Mouse (Mus musculus) midbrain, embryonic 14.5 days (tissue): ENCODE data around the gene Spg7. TPM values are rescaled to one million over a fixed set of nuclear protein-coding genes. Genes with fewer than 3 reads are reported as not detected.
"Not testable (repeated sequence)": the region's sequence is repeated elsewhere in the genome, so short reads cannot be mapped to it uniquely, and the experiment has no call there.

Experiments used
- ATAC-seq: fragments of 200-750 bp; cut with Nextera tagmentation; 2 replicates; pipeline ENCODE4 v1.8.0; 2017; ENCODE audit warnings: moderate number of reproducible peaks, moderate library complexity; ENCODE audit not compliant: low FRiP score, low TSS enrichment
- DNase-seq: peaks from one replicate; pipeline ENCODE4 v3.0.0-alpha.2; 2015
- H3K27ac ChIP-seq: fragments of 300-500 bp; sonication (generic); replicated peaks from 2 replicates; pipeline ENCODE4 v1.5.1; 2014; ENCODE audit warnings: mild to moderate bottlenecking, low read depth, low read length, moderate library complexity
- H3K27me3 ChIP-seq: fragments of 300-500 bp; sonication (generic); 2 replicates; pipeline ENCODE4 v1.6.1; 2014; ENCODE audit warnings: low read length, control low read depth, mixed read lengths; ENCODE audit not compliant: control insufficient read depth, insufficient read depth
- H3K36me3 ChIP-seq: fragments of 300-500 bp; sonication (generic); 2 replicates; pipeline ENCODE4 v1.6.1; 2014; ENCODE audit warnings: low read length, control low read depth; ENCODE audit not compliant: control insufficient read depth, insufficient read depth
- H3K4me1 ChIP-seq: fragments of 300-500 bp; sonication (generic); 2 replicates; pipeline ENCODE4 v1.6.1; 2014; ENCODE audit warnings: mild to moderate bottlenecking, antibody characterized with exemption, low read length, control low read depth; ENCODE audit not compliant: control insufficient read depth, insufficient read depth
- H3K4me2 ChIP-seq: fragments of 300-500 bp; sonication (generic); 2 replicates; pipeline ENCODE4 v1.6.1; 2014; ENCODE audit warnings: mild to moderate bottlenecking, low read length, moderate library complexity
- H3K4me3 ChIP-seq: fragments of 300-500 bp; sonication (generic); replicated peaks from 2 replicates; pipeline ENCODE4 v1.5.1; 2014; ENCODE audit warnings: low read depth, low read length
- H3K9ac ChIP-seq: fragments of 300-500 bp; sonication (generic); replicated peaks from 2 replicates; pipeline ENCODE4 v1.6.1; 2014; ENCODE audit warnings: mild to moderate bottlenecking, low read length, moderate library complexity
- H3K9me3 ChIP-seq: fragments of 300-500 bp; sonication (generic); 2 replicates; pipeline ENCODE4 v1.6.1; 2016; ENCODE audit warnings: low read length, control low read depth, mixed read lengths; ENCODE audit not compliant: control insufficient read depth
- WGBS: fragments of 180-500 bp; shearing (Covaris S2); extraction: QIAGEN DNeasy Blood & Tissue Kit; methylation state at CpG from one replicate; pipeline ENCODE4 v1.1.7; 2014; 5-methylcytosine and 5-hydroxymethylcytosine counted together
- polyA plus RNA-seq: library from polyadenylated mRNA; unstranded; fragments of >200 nt; fragmentation: Nextera tagmentation; extraction: Ambion mirVana; gene quantifications from 2 replicates; pipeline ENCODE4 v1.2.1, GENCODE M21; 2014

Spg7 gene
- polyA plus RNA-seq, 1 experiment from 2014 or later: 42.0 TPM

GRCm38 (mm10) chr8:123043941-123044340 is 18.8 kb upstream of the Spg7 start:
- no peaks in the 10 kb centered on the region for H3K9me3 ChIP-seq
- H3K9ac ChIP-seq: no peak overlapping the region
- DNase-seq (no peak), ATAC-seq (no peak)
- no peaks in the 10 kb centered on the region for H3K36me3 ChIP-seq
- H3K27ac ChIP-seq: no peak overlapping the region
- no peaks in the 10 kb centered on the region for H3K27me3 ChIP-seq
- peaks cover 25% of the 10 kb centered on the region for H3K4me1 ChIP-seq
- H3K4me2 ChIP-seq: no peak overlapping the region
- 94% methylated on average over 3 of the region's 3 CpGs for WGBS
- no peak overlapping the region for H3K4me3 ChIP-seq

GRCm38 (mm10) chr8:123044743-123045425 is 17.9 kb upstream of the Spg7 start:
- not testable (repeated sequence) for H3K36me3 ChIP-seq, H3K9ac ChIP-seq, H3K27me3 ChIP-seq, H3K4me2 ChIP-seq, ATAC-seq, H3K4me3 ChIP-seq, DNase-seq, H3K27ac ChIP-seq, H3K9me3 ChIP-seq
- peaks cover 15% of the 10 kb centered on the region for H3K4me1 ChIP-seq
- 93% methylated on average over 23 of the region's 23 CpGs for WGBS

DNA sequence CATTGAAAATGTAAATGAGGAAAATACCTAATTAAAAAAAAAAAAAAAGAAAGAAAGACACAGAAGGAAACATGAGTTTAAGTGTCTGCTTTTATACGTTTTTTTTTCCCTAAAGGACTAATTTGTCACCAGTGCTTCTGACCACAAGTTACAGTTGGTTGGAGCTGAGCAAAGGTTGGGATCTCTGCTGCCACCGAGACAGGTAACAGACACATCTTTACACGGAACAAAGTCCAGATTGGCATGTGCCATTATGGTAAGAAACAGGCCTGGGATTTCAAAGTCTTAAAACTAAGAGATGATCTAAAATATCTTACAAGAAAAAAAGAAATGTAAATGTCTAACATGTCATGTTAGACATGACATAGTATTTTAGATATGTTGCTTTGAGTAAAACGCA is 16.0 kb upstream of the Spg7 start:
- 84% methylated on average over 4 of the region's 4 CpGs for WGBS
- H3K27ac ChIP-seq: no peak overlapping the region
- no peak overlapping the region for H3K4me3 ChIP-seq
- H3K9me3 ChIP-seq: no peaks in the 10 kb centered on the region
- H3K4me2 ChIP-seq: no peak overlapping the region
- DNase-seq (no peak), ATAC-seq (no peak)
- no peaks in the 10 kb centered on the region for H3K27me3 ChIP-seq
- H3K36me3 ChIP-seq: no peaks in the 10 kb centered on the region
- peaks cover 6% of the 10 kb centered on the region for H3K4me1 ChIP-seq
- no peak overlapping the region for H3K9ac ChIP-seq

DNA sequence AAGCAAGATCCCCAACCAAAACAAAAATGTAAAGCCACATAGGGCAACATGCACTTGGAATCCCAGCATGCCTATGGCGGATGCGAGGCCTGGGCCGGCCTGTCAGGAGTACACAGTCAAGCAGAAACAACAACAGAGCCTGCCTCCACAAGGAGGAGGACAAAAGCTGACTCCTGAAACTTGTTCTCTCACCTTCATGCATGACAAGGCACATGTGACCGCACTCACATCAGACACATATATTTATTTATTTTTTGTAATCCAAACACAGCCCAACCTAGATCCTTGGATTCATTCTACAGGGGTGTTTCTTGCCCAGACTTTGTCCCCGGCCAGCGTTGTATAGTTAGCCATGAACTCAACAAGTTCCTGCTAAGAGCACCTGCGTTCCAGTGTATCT is 14.9 kb upstream of the Spg7 start:
- no peak overlapping the region for H3K27ac ChIP-seq
- H3K27me3 ChIP-seq: no peaks in the 10 kb centered on the region
- H3K9ac ChIP-seq: no peak overlapping the region
- H3K4me2 ChIP-seq: no peak overlapping the region
- 88% methylated on average over 7 of the region's 7 CpGs for WGBS
- DNase-seq (no peak), ATAC-seq (no peak)
- H3K36me3 ChIP-seq: no peaks in the 10 kb centered on the region
- peaks cover 6% of the 10 kb centered on the region for H3K4me1 ChIP-seq
- H3K9me3 ChIP-seq: no peaks in the 10 kb centered on the region
- H3K4me3 ChIP-seq: no peak overlapping the region

GRCm38 (mm10) chr8:123048402-123048801 is 14.3 kb upstream of the Spg7 start:
- ATAC-seq (no peak), DNase-seq (no peak)
- no peak overlapping the region for H3K4me3 ChIP-seq
- WGBS: 88% methylated on average over 7 of the region's 7 CpGs
- H3K4me2 ChIP-seq: no peak overlapping the region
- no peaks in the 10 kb centered on the region for H3K9me3 ChIP-seq
- H3K27ac ChIP-seq: no peak overlapping the region
- no peaks in the 10 kb centered on the region for H3K36me3 ChIP-seq
- H3K27me3 ChIP-seq: no peaks in the 10 kb centered on the region
- H3K9ac ChIP-seq: no peak overlapping the region
- peaks cover 1% of the 10 kb centered on the region for H3K4me1 ChIP-seq

- 78% methylated on average over 5 of the region's 5 CpGs for WGBS
- DNase-seq (no peak), ATAC-seq (no peak)
- H3K4me2 ChIP-seq: no peak overlapping the region
- no peaks in the 10 kb centered on the region for H3K27me3 ChIP-seq
- no peaks in the 10 kb centered on the region for H3K36me3 ChIP-seq
- H3K9ac ChIP-seq: no peak overlapping the region
- H3K27ac ChIP-seq: no peak overlapping the region
- H3K4me3 ChIP-seq: no peak overlapping the region
- no peaks in the 10 kb centered on the region for H3K9me3 ChIP-seq
- no peaks in the 10 kb centered on the region for H3K4me1 ChIP-seq
These were observed 11.3 kb upstream of the Spg7 start for GRCm38 (mm10) chr8:123051458-123051857.

DNA sequence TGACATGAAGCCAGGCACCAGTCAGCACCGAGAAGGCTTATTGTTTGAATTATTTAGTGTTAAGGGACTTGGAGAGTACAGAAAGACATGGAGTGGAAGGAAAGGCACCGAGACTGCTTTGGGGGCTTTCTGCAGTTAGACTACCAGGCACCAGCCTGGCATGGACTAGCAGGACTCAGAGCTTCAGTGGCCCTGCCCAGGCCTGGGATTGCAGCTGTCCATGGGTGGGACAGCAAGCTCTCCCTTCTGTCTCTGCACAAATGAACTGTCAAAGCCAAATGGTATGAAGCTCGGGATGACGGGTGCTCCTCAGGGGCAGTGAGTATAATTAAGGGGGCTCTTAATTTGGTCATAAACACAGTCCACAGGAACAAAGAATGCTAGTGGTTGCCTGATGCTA is 1.3 kb downstream of the Spg7 start:
- H3K4me3 ChIP-seq: peak overlapping the region; percentile 91; the same call in 1 of the 2 replicates
- no peak for DNase-seq
- no peak for ATAC-seq
- WGBS: 76% methylated on average over 4 of the region's 4 CpGs
- peak overlapping the region; percentile 75 for H3K4me2 ChIP-seq
- no peaks in the 10 kb centered on the region for H3K36me3 ChIP-seq
- H3K27ac ChIP-seq: no peak overlapping the region
- peak overlapping the region; percentile 87; the same call in 1 of the 2 replicates for H3K9ac ChIP-seq
- no peaks in the 10 kb centered on the region for H3K9me3 ChIP-seq
- H3K4me1 ChIP-seq: peaks cover 20% of the 10 kb centered on the region
- H3K27me3 ChIP-seq: no peaks in the 10 kb centered on the region

- H3K9me3 ChIP-seq: no peaks in the 10 kb centered on the region
- H3K27me3 ChIP-seq: no peaks in the 10 kb centered on the region
- peak overlapping the region; percentile 75 for H3K4me2 ChIP-seq
- ATAC-seq: peak; percentile 41; the same call in 1 of the 2 replicates
- DNase-seq: no peak
- peak overlapping the region; percentile 91 for H3K4me3 ChIP-seq
- peak overlapping the region; percentile 87 for H3K9ac ChIP-seq
- WGBS: under 1% methylated on average over 14 of the region's 14 CpGs
- peak overlapping the region; percentile 90 for H3K27ac ChIP-seq
- no peaks in the 10 kb centered on the region for H3K36me3 ChIP-seq
- H3K4me1 ChIP-seq: peaks cover 20% of the 10 kb centered on the region
These were observed 2.1 kb downstream of the Spg7 start for GRCm38 (mm10) chr8:123064809-123065213.
